In the genomic region with DNA sequence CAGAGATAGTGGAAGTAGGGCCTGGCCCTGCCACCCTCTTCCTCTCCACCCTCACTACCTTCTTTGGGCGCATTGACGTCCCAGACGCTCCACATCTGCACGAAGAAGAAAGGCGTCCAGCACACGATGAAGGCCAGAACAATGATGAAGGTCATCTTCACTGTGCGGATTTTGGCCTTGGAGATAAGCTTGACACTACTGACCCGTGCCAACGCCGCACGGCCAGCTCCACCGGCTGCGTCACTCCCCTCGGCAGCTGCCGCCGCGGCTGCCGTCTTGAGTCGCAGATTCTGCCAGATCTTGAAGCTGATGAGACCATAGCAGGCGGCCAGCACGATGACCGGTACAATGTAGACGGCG, we compare ENCODE assay signal across 9 mouse cellular contexts. TPM values are rescaled to one million over a fixed set of nuclear protein-coding genes. Genes with fewer than 3 reads are reported as not detected.
DNase-seq lines count a peak whose midpoint lies in the region; ATAC-seq lines count a peak whose summit lies in the region.
"Had no signal": no experiment of that assay in that cellular context is flagged by ENCODE, and none has a peak within 500 bp of the region (broad histone marks: within the 10 kb centered on the region; RNA-seq: fewer than 3 reads in every experiment).

No protein-coding gene starts in this region.

- H3K27me3 ChIP-seq in kidney, embryonic 15.5 days: peaks cover 42% of the 10 kb centered on the region
- peaks cover 36% of the 10 kb centered on the region for H3K27me3 ChIP-seq in hindbrain, embryonic 15.5 days

- no peaks in the 10 kb centered on the region for H3K9me3 ChIP-seq in kidney, embryonic 15.5 days (replicated peaks)
- H3K9me3 ChIP-seq in hindbrain, embryonic 15.5 days: no peaks in the 10 kb centered on the region

- intact Hi-C loops in gastrocnemius, postnatal 14 days (cut with DNase I; ENCODE audit: low total_unique reads): no loop called here

- no peak overlapping the region for H3K9ac ChIP-seq in kidney, embryonic 15.5 days
- H3K9ac ChIP-seq in hindbrain, embryonic 15.5 days: peak overlapping the region; percentile 30; the same call in 1 of the 2 replicates

- no peak for ATAC-seq in kidney, embryonic 15.5 days (replicated peaks; ENCODE audit: low FRiP score)
- ATAC-seq in hindbrain, embryonic 15.5 days (ENCODE audit: low FRiP score, low read depth): no peak

- H3K4me3 ChIP-seq in kidney, embryonic 15.5 days (replicated peaks): peak overlapping the region; percentile 45
- H3K4me3 ChIP-seq in hindbrain, embryonic 15.5 days: peak overlapping the region; percentile 39
- H3K4me3 ChIP-seq: erythroblast, embryonic 14.5 days had no signal

- no peaks in the 10 kb centered on the region for H3K36me3 ChIP-seq in kidney, embryonic 15.5 days
- H3K36me3 ChIP-seq in hindbrain, embryonic 15.5 days: no peaks in the 10 kb centered on the region

- H3K4me2 ChIP-seq in kidney, embryonic 15.5 days: peak overlapping the region; percentile 79
- H3K4me2 ChIP-seq in hindbrain, embryonic 15.5 days: peak overlapping the region; percentile 65

- 33% methylated on average over 24 of the region's 24 CpGs for WGBS in kidney, embryonic 15.5 days
- WGBS in hindbrain, embryonic 15.5 days: 32% methylated on average over 24 of the region's 24 CpGs

- H3K27ac ChIP-seq in kidney, embryonic 15.5 days: no peak overlapping the region
- no peak overlapping the region for H3K27ac ChIP-seq in hindbrain, embryonic 15.5 days (replicated peaks)

- no peak for DNase-seq in kidney, adult 18-20 months
- peak; percentile 58 to 70 for DNase-seq in adrenal gland, postnatal 36 days
- peak; percentile 24 for DNase-seq in neural tube, embryonic 10.5 days (ENCODE audit: extremely low spot score, low spot score)
- no peak for DNase-seq in cerebellum, postnatal 25 days
- DNase-seq in gastrocnemius, postnatal 14 days: no peak
- no peak for DNase-seq in gastrocnemius, postnatal 4 days (ENCODE audit: low spot score in 2 of 2)

- H3K4me1 ChIP-seq in kidney, embryonic 15.5 days: peaks cover 46% of the 10 kb centered on the region
- H3K4me1 ChIP-seq in hindbrain, embryonic 15.5 days (replicated peaks): peaks cover 23% of the 10 kb centered on the region

RNA-seq across cellular contexts. Expression of a gene that starts 0.9 kb away (rescaled TPM):
- 5.8 and 6.0 TPM in 2 replicates for polyA plus RNA-seq in kidney, embryonic 15.5 days (2015; fragmentation: Nextera tagmentation; extraction: Ambion mirVana)
- total RNA-seq in adrenal gland, postnatal 36 days (2021): 100 to 1,000 TPM in 1 of 2 experiments, 10 to 100 TPM in 1; 17.8 to 330 TPM
- 1.6 and 1.7 TPM in 2 replicates for polyA plus RNA-seq in hindbrain, embryonic 15.5 days (2015; fragmentation: Nextera tagmentation; extraction: Ambion mirVana)
- total RNA-seq in gastrocnemius, postnatal 14 days (2021): under 1 TPM; 0.11 to 0.33 TPM
- total RNA-seq in gastrocnemius, postnatal 4 days (2021): under 1 TPM; 0.20 to 0.21 TPM
- polyA plus RNA-seq: erythroblast, embryonic 14.5 days had no signal

RNA-seq across cellular contexts. Expression of a gene that starts 29.5 kb away (rescaled TPM):
- polyA plus RNA-seq in kidney, embryonic 15.5 days (2015; fragmentation: Nextera tagmentation; extraction: Ambion mirVana): 2.1 and 5.2 TPM in 2 replicates
- total RNA-seq in adrenal gland, postnatal 36 days (2021): not detected
- 0.17 and 0.18 TPM in 2 replicates for polyA plus RNA-seq in hindbrain, embryonic 15.5 days (2015; fragmentation: Nextera tagmentation; extraction: Ambion mirVana)
- total RNA-seq in gastrocnemius, postnatal 14 days (2021): 100 to 1,000 TPM; 112 to 130 TPM
- 100 to 1,000 TPM; 243 to 287 TPM for total RNA-seq in gastrocnemius, postnatal 4 days (2021)
- polyA plus RNA-seq: erythroblast, embryonic 14.5 days had no signal

Comparison
In these comparisons a context has a peak if more than half of its experiments do, and no peak if none do; other contexts are left out.
1. DNase-seq: peak in adrenal gland, postnatal 36 days (2 of 2) and neural tube, embryonic 10.5 days (single experiment); none in kidney, adult 18-20 months (single experiment), cerebellum, postnatal 25 days (0 of 2), gastrocnemius, postnatal 14 days (single experiment) and gastrocnemius, postnatal 4 days (0 of 2).
2. RNA of a gene that starts 0.9 kb away (total RNA-seq): 17.8 to 330 TPM in adrenal gland, postnatal 36 days; 0.11 to 0.33 TPM in gastrocnemius, postnatal 14 days and 0.20 to 0.21 TPM in gastrocnemius, postnatal 4 days; every median in the first group is over 10 times any median in the second.
3. RNA of a gene that starts 29.5 kb away (total RNA-seq): 243 to 287 TPM in gastrocnemius, postnatal 4 days and 112 to 130 TPM in gastrocnemius, postnatal 14 days; not detected in adrenal gland, postnatal 36 days; every median in the first group is over 100 times any median in the second.